Mouse (Mus musculus): ENCODE measurements around the gene Inpp5a.

- TF ChIP-seq POLR2A (IDR thresholded peaks at IDR 0.05; ENCODE audit: low read depth, low read length): no peak
- no peak for TF ChIP-seq CTCF (conservative IDR thresholded peaks at IDR 0.05; ENCODE audit: insufficient read depth, insufficient read length, low read depth, low read length)
Measured at GRCm38 (mm10) chr7:139368722-139369380, 20.1 kb upstream of the Inpp5a start.
